Mouse (Mus musculus) MEL (cell line): ENCODE measurements at regions not wholly inside any gene's neighbourhood (a gene's known extent, or its start where the extent isn't known, plus 50 kb on each side); places are given as distances from the start of the nearest gene placed in this dataset.

Experiments
- DNase-seq: peaks from one replicate; pipeline ENCODE4 v3.0.0; 2011; ENCODE audit warnings: low read depth, low spot score
- H3K27ac ChIP-seq: 2 replicates; pipeline ENCODE4 v1.5.1; 2012; ENCODE audit warnings: low read depth, mild to moderate bottlenecking, control low read depth, low read length, moderate library complexity; ENCODE audit not compliant: control insufficient read depth
- H3K27me3 ChIP-seq, 2 experiments: fragments of 150-350 bp in 1 of 2; sonication (generic) in 1 of 2; 2 replicates each; pipeline ENCODE4 v1.6.1; 2012; ENCODE audit warnings: low read length in 2 of 2, mild to moderate bottlenecking in 2 of 2, improper control_type of control experiment in 1 of 2, moderate library complexity in 1 of 2; ENCODE audit not compliant: insufficient read depth in 2 of 2, control insufficient read depth in 1 of 2
- H3K36me3 ChIP-seq, 2 experiments: 2 replicates each; pipeline ENCODE4 v1.6.1; 2012 to 2014; ENCODE audit warnings: low read length in 2 of 2, improper control_type of control experiment in 1 of 2, inconsistent platforms in 1 of 2, mild to moderate bottlenecking in 1 of 2; ENCODE audit not compliant: insufficient read depth in 2 of 2, control insufficient read depth in 1 of 2
- H3K4me1 ChIP-seq, 2 experiments: fragments of 150-350 bp in 1 of 2; sonication (generic) in 1 of 2; 2 replicates each; pipeline ENCODE4 v1.6.1; 2012; ENCODE audit warnings: low read length in 2 of 2, improper control_type of control experiment in 1 of 2, mild to moderate bottlenecking in 1 of 2; ENCODE audit not compliant: insufficient read depth in 2 of 2, control insufficient read depth in 1 of 2
- H3K4me3 ChIP-seq, 2 experiments: fragments of 150-350 bp in 1 of 2; sonication (generic) in 1 of 2; 2 replicates each; pipeline ENCODE4 v1.5.1; 2012; ENCODE audit warnings: low read depth in 2 of 2, low read length in 2 of 2, mild to moderate bottlenecking in 2 of 2, moderate library complexity in 2 of 2, control low read depth in 1 of 2, improper control_type of control experiment in 1 of 2; ENCODE audit not compliant: control insufficient read depth in 1 of 2, insufficient read depth in 1 of 2
- H3K79me2 ChIP-seq: 2 replicates; pipeline ENCODE4 v1.6.1; 2012; ENCODE audit warnings: mild to moderate bottlenecking, low read length, moderate library complexity; ENCODE audit not compliant: control insufficient read depth, poor library complexity, insufficient read depth
- H3K9ac ChIP-seq: 2 replicates; pipeline ENCODE4 v1.6.1; 2012; ENCODE audit warnings: low read depth, mild to moderate bottlenecking, control low read depth, low read length, moderate library complexity; ENCODE audit not compliant: control insufficient read depth, poor library complexity, severe bottlenecking
- H3K9me3 ChIP-seq: fragments of 150-350 bp; sonication (generic); replicated peaks from 2 replicates; pipeline ENCODE4 v1.6.1; 2012; ENCODE audit warnings: mild to moderate bottlenecking, low read length, improper control_type of control experiment, moderate library complexity; ENCODE audit not compliant: insufficient read depth
- CHD1 ChIP-seq: IDR thresholded peaks from 2 replicates; pipeline ENCODE4 v1.6.1; 2012; ENCODE audit warnings: low read depth, mild to moderate bottlenecking, inconsistent platforms, low read length, improper control_type of control experiment
- CTCF ChIP-seq, 3 experiments: IDR thresholded peaks in 2 of 3; conservative IDR thresholded peaks in 1 of 3; 2 replicates each; pipeline ENCODE4 v1.5.1; 2011 to 2012; ENCODE audit warnings: low read length in 3 of 3, low read depth in 2 of 3, mild to moderate bottlenecking in 2 of 3, improper control_type of control experiment in 1 of 3, inconsistent platforms in 1 of 3, mixed read lengths in 1 of 3, moderate library complexity in 1 of 3; ENCODE audit not compliant: control insufficient read depth in 1 of 3, insufficient read depth in 1 of 3, poor library complexity in 1 of 3, severe bottlenecking in 1 of 3
- E2F4 ChIP-seq: IDR thresholded peaks from 2 replicates; pipeline ENCODE4 v1.6.1; 2011; ENCODE audit warnings: low read depth, low read length, improper control_type of control experiment, borderline replicate concordance
- ELF1 ChIP-seq: IDR thresholded peaks from 2 replicates; pipeline ENCODE4 v1.6.1; 2014; ENCODE audit warnings: low read depth, mild to moderate bottlenecking, inconsistent platforms, low read length, improper control_type of control experiment, moderate library complexity
- ETS1 ChIP-seq: IDR thresholded peaks from 2 replicates; pipeline ENCODE4 v1.6.1; 2012; ENCODE audit warnings: low read depth, mild to moderate bottlenecking, inconsistent platforms, low read length, improper control_type of control experiment, moderate library complexity
- GABPA ChIP-seq: IDR thresholded peaks from 2 replicates; pipeline ENCODE4 v1.6.1; 2012; ENCODE audit warnings: low read depth, mild to moderate bottlenecking, inconsistent platforms, low read length, improper control_type of control experiment, moderate library complexity
- HCFC1 ChIP-seq: IDR thresholded peaks from 2 replicates; pipeline ENCODE4 v1.6.1; 2012; ENCODE audit warnings: low read depth, mild to moderate bottlenecking, inconsistent platforms, low read length, improper control_type of control experiment, moderate library complexity
- JUND ChIP-seq: IDR thresholded peaks from 2 replicates; pipeline ENCODE4 v1.6.1; 2011; ENCODE audit warnings: low read depth, mild to moderate bottlenecking, improper control_type of control experiment, low read length
- MAFK ChIP-seq: IDR thresholded peaks from 2 replicates; pipeline ENCODE4 v1.6.1; 2011; ENCODE audit warnings: low read depth, mild to moderate bottlenecking, low read length, improper control_type of control experiment, borderline replicate concordance
- MAX ChIP-seq: IDR thresholded peaks from 2 replicates; pipeline ENCODE4 v1.6.1; 2011; ENCODE audit warnings: low read length, improper control_type of control experiment
- MAZ ChIP-seq: IDR thresholded peaks from 2 replicates; pipeline ENCODE4 v1.6.1; 2012; ENCODE audit warnings: low read depth, mild to moderate bottlenecking, inconsistent platforms, low read length, improper control_type of control experiment
- MEF2A ChIP-seq: IDR thresholded peaks from 2 replicates; pipeline ENCODE4 v1.6.1; 2014; ENCODE audit warnings: low read depth, mild to moderate bottlenecking, inconsistent platforms, low read length, improper control_type of control experiment; ENCODE audit not compliant: poor library complexity, insufficient replicate concordance, severe bottlenecking; ENCODE audit errors: extremely low read depth
- MXI1 ChIP-seq: IDR thresholded peaks from 2 replicates; pipeline ENCODE4 v1.6.1; 2011; ENCODE audit warnings: mild to moderate bottlenecking, low read depth, low read length, improper control_type of control experiment
- MYB ChIP-seq: IDR thresholded peaks from 2 replicates; pipeline ENCODE4 v1.6.1; 2011; ENCODE audit warnings: mild to moderate bottlenecking, low read depth, low read length, improper control_type of control experiment
- MYC ChIP-seq: IDR thresholded peaks from 2 replicates; pipeline ENCODE4 v1.6.1; 2011; ENCODE audit warnings: low read depth, mild to moderate bottlenecking, low read length, improper control_type of control experiment, moderate library complexity
- NELFE ChIP-seq: IDR thresholded peaks from 2 replicates; pipeline ENCODE4 v1.6.1; 2011; ENCODE audit warnings: low read depth, low read length, improper control_type of control experiment
- NRF1 ChIP-seq: IDR thresholded peaks from 2 replicates; pipeline ENCODE4 v1.6.1; 2014; ENCODE audit warnings: low read depth, mild to moderate bottlenecking, inconsistent platforms, low read length, improper control_type of control experiment, moderate library complexity; ENCODE audit not compliant: poor library complexity, insufficient read depth, severe bottlenecking
- POLR2AphosphoS2 ChIP-seq: IDR thresholded peaks from 2 replicates; pipeline ENCODE4 v1.6.1; 2011; ENCODE audit warnings: low read length, improper control_type of control experiment
- POLR2AphosphoS5 ChIP-seq: IDR thresholded peaks from 2 replicates; pipeline ENCODE4 v1.6.1; 2012; ENCODE audit warnings: low read depth, borderline replicate concordance, mild to moderate bottlenecking, inconsistent platforms, low read length, moderate library complexity, mixed read lengths
- RAD21 ChIP-seq: IDR thresholded peaks from 2 replicates; pipeline ENCODE4 v1.6.1; 2011; ENCODE audit warnings: mild to moderate bottlenecking, low read depth, low read length, improper control_type of control experiment
- SIN3A ChIP-seq: IDR thresholded peaks from 2 replicates; pipeline ENCODE4 v1.6.1; 2012; ENCODE audit warnings: low read length, improper control_type of control experiment, inconsistent platforms
- TAL1 ChIP-seq: IDR thresholded peaks from 2 replicates; pipeline ENCODE4 v1.6.1; 2012; ENCODE audit warnings: mild to moderate bottlenecking, inconsistent platforms, low read length, moderate library complexity, mixed read lengths
- TBP ChIP-seq: IDR thresholded peaks from 2 replicates; pipeline ENCODE4 v1.8.0; 2011; ENCODE audit warnings: low read depth, low read length, improper control_type of control experiment
- UBTF ChIP-seq: IDR thresholded peaks from 2 replicates; pipeline ENCODE4 v1.6.1; 2012; ENCODE audit warnings: low read depth, mild to moderate bottlenecking, inconsistent platforms, low read length, improper control_type of control experiment, moderate library complexity, borderline replicate concordance; ENCODE audit not compliant: insufficient read depth
- USF1 ChIP-seq: IDR thresholded peaks from 2 replicates; pipeline ENCODE4 v1.6.1; 2014; ENCODE audit warnings: low read depth, mild to moderate bottlenecking, inconsistent platforms, low read length, improper control_type of control experiment, moderate library complexity
- ZC3H11A ChIP-seq: IDR thresholded peaks from 2 replicates; pipeline ENCODE4 v1.6.1; 2012; ENCODE audit warnings: low read depth, mild to moderate bottlenecking, inconsistent platforms, low read length, improper control_type of control experiment
- ZKSCAN1 ChIP-seq: IDR thresholded peaks from 2 replicates; pipeline ENCODE4 v1.6.1; 2012; ENCODE audit warnings: low read depth, mild to moderate bottlenecking, inconsistent platforms, low read length, improper control_type of control experiment, moderate library complexity
- ZMIZ1 ChIP-seq: IDR thresholded peaks from 2 replicates; pipeline ENCODE4 v1.6.1; 2012; ENCODE audit warnings: low read depth, mild to moderate bottlenecking, inconsistent platforms, low read length, improper control_type of control experiment, moderate library complexity
- ZNF384 ChIP-seq: IDR thresholded peaks from 2 replicates; pipeline ENCODE4 v1.6.1; 2012; ENCODE audit warnings: low read depth, mild to moderate bottlenecking, inconsistent platforms, low read length, improper control_type of control experiment

DNA sequence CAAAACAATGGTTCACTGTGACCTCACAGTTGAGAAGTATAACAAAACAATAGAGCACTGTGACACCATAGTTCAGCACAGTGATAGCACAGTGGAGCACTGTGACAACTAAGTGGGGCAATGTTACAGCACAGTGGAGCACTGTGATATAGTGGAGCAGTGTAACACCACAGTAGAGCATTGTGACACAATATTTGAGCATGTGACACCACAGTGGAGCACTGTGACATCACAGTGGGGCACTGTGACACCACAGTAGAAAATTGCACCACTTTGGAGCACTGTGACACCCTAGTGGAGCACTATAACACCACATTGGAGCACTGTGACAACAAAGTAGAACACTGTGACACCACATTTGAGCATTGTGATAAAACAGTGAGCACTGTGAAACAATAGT lies 2735.6 kb upstream of the Gm8797 start:
- Histone ChIP-seq H3K9me3 (no peaks in the 10 kb centered on the region), H3K27ac (no peak overlapping the region)
- no peak for TF ChIP-seq GABPA
- no peak for TF ChIP-seq USF1
- no peak for TF ChIP-seq MEF2A
- TF ChIP-seq MAZ = no peak
- TF ChIP-seq ZC3H11A = no peak
- no peak for TF ChIP-seq CHD1
- no peak for TF ChIP-seq POLR2AphosphoS5
- no peak for TF ChIP-seq HCFC1
- TF ChIP-seq TAL1 = no peak
- TF ChIP-seq MYB = no peak
- TF ChIP-seq CTCF (IDR thresholded peaks at IDR 0.05 in 2 of 3, conservative IDR thresholded peaks at IDR 0.05 in 1 of 3; ENCODE audit: control insufficient read depth in 1 of 3, insufficient read depth in 1 of 3, low read depth in 2 of 3, low read length in 3 of 3, poor library complexity in 1 of 3, severe bottlenecking in 1 of 3) = no peak
- no peak for TF ChIP-seq ZNF384
- no peak for TF ChIP-seq MAX
- TF ChIP-seq MAFK = no peak
- TF ChIP-seq E2F4 = no peak
- TF ChIP-seq, all 39 proteins: peak for 0
- H3K79me2 ChIP-seq = no peaks in the 10 kb centered on the region
- DNase-seq = no peak
- H3K36me3 ChIP-seq = no peaks in the 10 kb centered on the region
- no peaks in the 10 kb centered on the region for H3K4me1 ChIP-seq
- H3K27me3 ChIP-seq = no peaks in the 10 kb centered on the region
- no peak overlapping the region for H3K9ac ChIP-seq
- no peak overlapping the region for H3K4me3 ChIP-seq

DNA sequence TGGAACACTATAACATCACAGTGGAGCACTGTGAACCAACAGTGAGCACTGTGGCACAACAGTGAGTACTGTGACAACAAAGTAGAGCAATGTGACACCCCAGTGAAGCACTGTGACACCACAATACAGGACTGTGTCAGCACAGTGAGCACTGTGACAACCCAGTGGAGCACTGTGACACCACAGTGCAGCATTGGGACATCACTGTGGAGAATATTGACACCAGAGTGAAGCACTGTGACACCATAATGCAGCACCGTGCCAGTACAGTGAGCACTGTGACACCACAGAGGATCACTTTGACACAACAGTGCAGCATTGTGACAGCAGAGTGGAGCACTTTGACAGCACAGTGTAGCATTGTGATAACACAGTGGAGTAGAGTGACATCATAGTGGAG lies 2734.0 kb upstream of the Gm8797 start:
- Histone ChIP-seq H3K27ac (no peak overlapping the region), H3K9me3 (no peaks in the 10 kb centered on the region), H3K4me3 (no peak overlapping the region)

GRCm38 (mm10) chr3:3032793-3033192 lies 2717.8 kb upstream of the Gm8797 start:
- H3K27ac ChIP-seq = no peak overlapping the region
- no peaks in the 10 kb centered on the region for H3K9me3 ChIP-seq
- H3K9ac ChIP-seq = no peak overlapping the region
- no peaks in the 10 kb centered on the region for H3K4me1 ChIP-seq
- no peaks in the 10 kb centered on the region for H3K27me3 ChIP-seq
- H3K4me3 ChIP-seq = no peak overlapping the region
- no peak for DNase-seq
- no peaks in the 10 kb centered on the region for H3K79me2 ChIP-seq
- H3K36me3 ChIP-seq = no peaks in the 10 kb centered on the region
- TF ChIP-seq POLR2AphosphoS2 = no peak
- TF ChIP-seq CTCF (IDR thresholded peaks at IDR 0.05 in 2 of 3, conservative IDR thresholded peaks at IDR 0.05 in 1 of 3; ENCODE audit: control insufficient read depth in 1 of 3, insufficient read depth in 1 of 3, low read depth in 2 of 3, low read length in 3 of 3, poor library complexity in 1 of 3, severe bottlenecking in 1 of 3) = no peak
- no peak for TF ChIP-seq ZKSCAN1
- no peak for TF ChIP-seq ELF1
- TF ChIP-seq NELFE = no peak
- TF ChIP-seq UBTF = no peak
- TF ChIP-seq JUND = no peak
- no peak for TF ChIP-seq MXI1
- TF ChIP-seq ZMIZ1 = no peak
- TF ChIP-seq ETS1 = no peak
- TF ChIP-seq NRF1 = no peak
- TF ChIP-seq TBP = no peak
- no peak for TF ChIP-seq SIN3A
- no peak for TF ChIP-seq TAL1
- TF ChIP-seq RAD21 = no peak
- TF ChIP-seq MYC = no peak

More for the DNA sequence above, 2734.0 kb upstream of the Gm8797 start:
- no peaks in the 10 kb centered on the region for H3K36me3 ChIP-seq
- no peak overlapping the region for H3K9ac ChIP-seq
- H3K27me3 ChIP-seq = no peaks in the 10 kb centered on the region
- DNase-seq = no peak
- no peaks in the 10 kb centered on the region for H3K4me1 ChIP-seq
- no peaks in the 10 kb centered on the region for H3K79me2 ChIP-seq
- TF ChIP-seq E2F4 = no peak
